Mouse (Mus musculus) hindbrain, embryonic 10.5 days (tissue): Measurements from ENCODE around the gene Nrxn1. TPM values are rescaled to one million over a fixed set of nuclear protein-coding genes. Genes with fewer than 3 reads are reported as not detected.
A peak's percentile ranks its signal among the peaks of the same experiment; 100 is the strongest.

Experiments
- DNase-seq: peaks from one replicate; pipeline ENCODE4 v3.0.0-alpha.2; 2017; ENCODE audit warnings: low spot score
- H3K27ac ChIP-seq: fragments of 300-500 bp; sonication (generic); 2 replicates; pipeline ENCODE4 v1.5.1; 2016; ENCODE audit warnings: mild to moderate bottlenecking, moderate library complexity
- H3K27me3 ChIP-seq: fragments of 300-500 bp; sonication (generic); 2 replicates; pipeline ENCODE4 v1.6.1; 2016; ENCODE audit warnings: mild to moderate bottlenecking; ENCODE audit not compliant: poor library complexity, insufficient read depth, severe bottlenecking
- H3K36me3 ChIP-seq: fragments of 300-500 bp; sonication (generic); 2 replicates; pipeline ENCODE4 v1.6.1; 2016; ENCODE audit warnings: mild to moderate bottlenecking, moderate library complexity
- H3K4me1 ChIP-seq: fragments of 300-500 bp; sonication (generic); replicated peaks from 2 replicates; pipeline ENCODE4 v1.6.1; 2016; ENCODE audit warnings: mild to moderate bottlenecking
- H3K4me3 ChIP-seq: fragments of 300-500 bp; sonication (generic); 2 replicates; pipeline ENCODE4 v1.5.1; 2016; ENCODE audit warnings: mild to moderate bottlenecking, moderate library complexity
- H3K9me3 ChIP-seq: fragments of 300-500 bp; sonication (generic); 2 replicates; pipeline ENCODE4 v1.6.1; 2016; ENCODE audit warnings: mild to moderate bottlenecking, moderate library complexity
- WGBS: fragments of 180-500 bp; shearing (Covaris S2); methylation state at CpG from one replicate; pipeline ENCODE4 v1.1.7; 2016; 5-methylcytosine and 5-hydroxymethylcytosine counted together
- polyA plus RNA-seq: library from polyadenylated mRNA; unstranded; fragments of >200 nt; fragmentation: Nextera tagmentation; extraction: Ambion mirVana; gene quantifications from 2 replicates; pipeline ENCODE4 v1.2.1, GENCODE M21; 2016

Nrxn1 gene
- polyA plus RNA-seq, 1 experiment from 2014 or later = 15.4 TPM

- Histone ChIP-seq H3K36me3 (no peaks in the 10 kb centered on the region), H3K9me3 (no peaks in the 10 kb centered on the region), H3K4me1 (no peaks in the 10 kb centered on the region), H3K27me3 (no peaks in the 10 kb centered on the region), H3K4me3 (no peak overlapping the region), H3K27ac (no peak overlapping the region)
- no peak for DNase-seq
- WGBS = 89% methylated on average over 2 of the region's 2 CpGs
These were observed 890.1 kb downstream of the Nrxn1 start for GRCm38 (mm10) chr17:90202785-90203184.

GRCm38 (mm10) chr17:90196772-90197171 is 896.1 kb downstream of the Nrxn1 start:
- no peak overlapping the region for H3K4me3 ChIP-seq
- H3K27ac ChIP-seq = no peak overlapping the region
- no peaks in the 10 kb centered on the region for H3K36me3 ChIP-seq
- WGBS = 16% methylated on average over 1 of the region's 1 CpGs
- H3K4me1 ChIP-seq = 0 out of 2 replicates have a peak, but pooled peaks cover 2% of the 10 kb centered on the region
- no peaks in the 10 kb centered on the region for H3K9me3 ChIP-seq
- peak; percentile 4 for DNase-seq
- H3K27me3 ChIP-seq = no peaks in the 10 kb centered on the region

- H3K9me3 ChIP-seq = no peaks in the 10 kb centered on the region
- no peaks in the 10 kb centered on the region for H3K4me1 ChIP-seq
- H3K36me3 ChIP-seq = no peaks in the 10 kb centered on the region
- no peak overlapping the region for H3K4me3 ChIP-seq
- H3K27me3 ChIP-seq = no peaks in the 10 kb centered on the region
- 52% methylated on average over 4 of the region's 4 CpGs for WGBS
- no peak overlapping the region for H3K27ac ChIP-seq
- DNase-seq = peak; percentile 17
These were observed 951.3 kb downstream of the Nrxn1 start for GRCm38 (mm10) chr17:90141602-90142001.

GRCm38 (mm10) chr17:90130836-90131235 is 962.0 kb downstream of the Nrxn1 start:
- H3K4me1 ChIP-seq = no peaks in the 10 kb centered on the region
- no peak overlapping the region for H3K4me3 ChIP-seq
- no peaks in the 10 kb centered on the region for H3K9me3 ChIP-seq
- no peaks in the 10 kb centered on the region for H3K27me3 ChIP-seq
- DNase-seq = no peak
- 77% methylated on average over 12 of the region's 12 CpGs for WGBS
- H3K36me3 ChIP-seq = no peaks in the 10 kb centered on the region
- no peak overlapping the region for H3K27ac ChIP-seq

- Histone ChIP-seq H3K27me3 (no peaks in the 10 kb centered on the region), H3K36me3 (no peaks in the 10 kb centered on the region), H3K4me1 (no peaks in the 10 kb centered on the region), H3K9me3 (no peaks in the 10 kb centered on the region), H3K4me3 (no peak overlapping the region), H3K27ac (no peak overlapping the region)
- DNase-seq = no peak
- 87% methylated on average over 2 of the region's 2 CpGs for WGBS
These were observed 963.7 kb downstream of the Nrxn1 start for GRCm38 (mm10) chr17:90129183-90129582.

- H3K4me1 ChIP-seq = no peaks in the 10 kb centered on the region
- no peaks in the 10 kb centered on the region for H3K9me3 ChIP-seq
- no peaks in the 10 kb centered on the region for H3K36me3 ChIP-seq
- WGBS = 84% methylated on average over 1 of the region's 1 CpGs
- H3K27me3 ChIP-seq = no peaks in the 10 kb centered on the region
- H3K4me3 ChIP-seq = no peak overlapping the region
- DNase-seq = no peak
- no peak overlapping the region for H3K27ac ChIP-seq
These were observed 965.3 kb downstream of the Nrxn1 start for GRCm38 (mm10) chr17:90127561-90127960.

- no peak for DNase-seq
- H3K27ac ChIP-seq = no peak overlapping the region
- no peaks in the 10 kb centered on the region for H3K9me3 ChIP-seq
- H3K4me1 ChIP-seq = no peaks in the 10 kb centered on the region
- no peaks in the 10 kb centered on the region for H3K36me3 ChIP-seq
- WGBS = 89% methylated on average over 5 of the region's 5 CpGs
- H3K4me3 ChIP-seq = no peak overlapping the region
- H3K27me3 ChIP-seq = no peaks in the 10 kb centered on the region
These were observed 969.9 kb downstream of the Nrxn1 start for GRCm38 (mm10) chr17:90122796-90123481.

GRCm38 (mm10) chr17:90116241-90116640 is 976.6 kb downstream of the Nrxn1 start:
- H3K36me3 ChIP-seq = no peaks in the 10 kb centered on the region
- H3K4me3 ChIP-seq = no peak overlapping the region
- no peak overlapping the region for H3K27ac ChIP-seq
- H3K9me3 ChIP-seq = no peaks in the 10 kb centered on the region
- no peak for DNase-seq
- 88% methylated on average over 2 of the region's 2 CpGs for WGBS
- no peaks in the 10 kb centered on the region for H3K27me3 ChIP-seq
- H3K4me1 ChIP-seq = no peaks in the 10 kb centered on the region

GRCm38 (mm10) chr17:90094999-90095398 is 997.9 kb downstream of the Nrxn1 start:
- Histone ChIP-seq H3K9me3 (no peaks in the 10 kb centered on the region), H3K4me1 (no peaks in the 10 kb centered on the region), H3K4me3 (no peak overlapping the region), H3K27me3 (no peaks in the 10 kb centered on the region), H3K36me3 (no peaks in the 10 kb centered on the region), H3K27ac (no peak overlapping the region)
- DNase-seq = no peak
- WGBS = 85% methylated on average over 3 of the region's 3 CpGs

GRCm38 (mm10) chr17:90088314-90088650 is 1004.6 kb downstream of the Nrxn1 start:
- H3K4me3 ChIP-seq = peak overlapping the region; percentile 47
- WGBS = under 1% methylated on average over 12 of the region's 12 CpGs
- no peaks in the 10 kb centered on the region for H3K9me3 ChIP-seq
- peak overlapping the region; percentile 87 for H3K27ac ChIP-seq
- no peaks in the 10 kb centered on the region for H3K27me3 ChIP-seq
- no peaks in the 10 kb centered on the region for H3K36me3 ChIP-seq
- peaks cover 27% of the 10 kb centered on the region; the same call in 1 of the 2 replicates for H3K4me1 ChIP-seq
- DNase-seq = peak; percentile 88

GRCm38 (mm10) chr17:90087616-90088313 is 1005.1 kb downstream of the Nrxn1 start:
- no peaks in the 10 kb centered on the region for H3K9me3 ChIP-seq
- peak overlapping the region; percentile 87 for H3K27ac ChIP-seq

GRCm38 (mm10) chr17:90086826-90087225 is 1006.0 kb downstream of the Nrxn1 start:
- peak; percentile 75 for DNase-seq
- Histone ChIP-seq H3K27ac (peak overlapping the region; percentile 87), H3K4me1 (peaks cover 27% of the 10 kb centered on the region; the same call in 1 of the 2 replicates), H3K36me3 (no peaks in the 10 kb centered on the region), H3K9me3 (no peaks in the 10 kb centered on the region), H3K4me3 (no peak overlapping the region), H3K27me3 (no peaks in the 10 kb centered on the region)
- 6% methylated on average over 1 of the region's 1 CpGs for WGBS

More at GRCm38 (mm10) chr17:90087616-90088313, 1005.1 kb downstream of the Nrxn1 start:
- Histone ChIP-seq H3K4me3 (peak overlapping the region; percentile 47), H3K4me1 (peaks cover 27% of the 10 kb centered on the region; the same call in 1 of the 2 replicates), H3K27me3 (no peaks in the 10 kb centered on the region), H3K36me3 (no peaks in the 10 kb centered on the region)
- no peak for DNase-seq
- WGBS = 58% methylated on average over 11 of the region's 11 CpGs

- Histone ChIP-seq H3K27me3 (no peaks in the 10 kb centered on the region), H3K4me1 (peaks cover 10% of the 10 kb centered on the region), H3K27ac (peak overlapping the region; percentile 66; the same call in 1 of the 2 replicates), H3K36me3 (no peaks in the 10 kb centered on the region), H3K4me3 (no peak overlapping the region), H3K9me3 (no peaks in the 10 kb centered on the region)
- WGBS = 53% methylated on average over 6 of the region's 6 CpGs
- no peak for DNase-seq
These were observed 1013.9 kb downstream of the Nrxn1 start for GRCm38 (mm10) chr17:90079003-90079402.
